Mouse (Mus musculus) lung, embryonic 16.5 days (tissue): ENCODE results near the gene Dync1i2. TPM values are rescaled to one million over a fixed set of nuclear protein-coding genes. Genes with fewer than 3 reads are reported as not detected.
A peak's percentile ranks its signal among the peaks of the same experiment; 100 is the strongest.

Source experiments
- ATAC-seq: fragments of 200-750 bp; cut with Nextera tagmentation; 2 replicates; pipeline ENCODE4 v1.8.0; 2017; ENCODE audit warnings: low read depth, mild to moderate bottlenecking, moderate library complexity
- H3K27ac ChIP-seq: fragments of 300-500 bp; sonication (generic); 2 replicates; pipeline ENCODE4 v1.5.1; 2014; ENCODE audit warnings: mild to moderate bottlenecking, control low read depth, low read length
- H3K27me3 ChIP-seq: fragments of 300-500 bp; sonication (generic); 2 replicates; pipeline ENCODE4 v1.6.1; 2014; ENCODE audit warnings: low read depth, low read length, mixed read lengths; ENCODE audit not compliant: control insufficient read depth, insufficient read depth
- H3K36me3 ChIP-seq: fragments of 300-500 bp; sonication (generic); 2 replicates; pipeline ENCODE4 v1.6.1; 2014; ENCODE audit warnings: low read length; ENCODE audit not compliant: control insufficient read depth, insufficient read depth
- H3K4me1 ChIP-seq: fragments of 300-500 bp; sonication (generic); replicated peaks from 2 replicates; pipeline ENCODE4 v1.6.1; 2014; ENCODE audit warnings: low read length, mixed read lengths; ENCODE audit not compliant: control insufficient read depth, insufficient read depth
- H3K4me2 ChIP-seq: fragments of 300-500 bp; sonication (generic); 2 replicates; pipeline ENCODE4 v1.6.1; 2014; ENCODE audit warnings: low read depth, low read length, control low read depth
- H3K4me3 ChIP-seq: fragments of 300-500 bp; sonication (generic); 2 replicates; pipeline ENCODE4 v1.5.1; 2014; ENCODE audit warnings: mild to moderate bottlenecking, low read length, control low read depth
- H3K9ac ChIP-seq: fragments of 300-500 bp; sonication (generic); 2 replicates; pipeline ENCODE4 v1.6.1; 2014; ENCODE audit warnings: low read length, control low read depth
- H3K9me3 ChIP-seq: fragments of 300-500 bp; sonication (generic); 2 replicates; pipeline ENCODE4 v1.6.1; 2016; ENCODE audit warnings: low read length; ENCODE audit not compliant: control insufficient read depth
- WGBS: fragments of 180-500 bp; shearing (Covaris S2); extraction: QIAGEN DNeasy Blood & Tissue Kit; methylation state at CpG from one replicate; pipeline ENCODE4 v1.1.7; 2014; 5-methylcytosine and 5-hydroxymethylcytosine counted together
- polyA plus RNA-seq: library from polyadenylated mRNA; unstranded; fragments of >200 nt; fragmentation: Nextera tagmentation; extraction: Ambion mirVana; gene quantifications from 2 replicates; pipeline ENCODE4 v1.2.1, GENCODE M21; 2015

The Dync1i2 gene
- polyA plus RNA-seq, 1 experiment from 2014 or later, result 104 TPM

DNA sequence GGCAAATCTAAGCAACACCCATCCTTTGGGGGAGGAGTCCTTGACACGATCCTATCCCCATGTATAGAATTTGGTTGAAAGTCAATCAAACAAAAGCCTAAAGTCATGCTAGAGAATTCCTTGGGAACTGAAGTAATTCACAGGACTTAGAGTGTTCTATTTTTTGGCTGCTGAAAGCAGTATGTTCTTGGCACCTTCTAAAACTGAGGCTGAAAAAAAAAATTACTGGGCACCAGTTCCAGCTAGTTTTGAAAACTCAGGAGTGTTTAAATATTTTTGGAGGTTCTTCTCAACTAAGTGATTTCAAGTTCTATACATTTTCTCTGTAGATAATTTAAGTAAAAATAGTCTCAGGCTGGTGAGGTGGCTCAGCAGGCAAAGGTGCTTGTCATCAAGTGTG, 86.0 kb downstream of the Dync1i2 start:
- Histone ChIP-seq H3K27ac (no peak overlapping the region), H3K36me3 (no peaks in the 10 kb centered on the region), H3K9me3 (no peaks in the 10 kb centered on the region), H3K4me1 (no peaks in the 10 kb centered on the region), H3K4me2 (no peak overlapping the region), H3K27me3 (no peaks in the 10 kb centered on the region), H3K4me3 (no peak overlapping the region), H3K9ac (no peak overlapping the region)
- no peak for ATAC-seq
- 45% methylated on average over 1 of the region's 1 CpGs for WGBS

DNA sequence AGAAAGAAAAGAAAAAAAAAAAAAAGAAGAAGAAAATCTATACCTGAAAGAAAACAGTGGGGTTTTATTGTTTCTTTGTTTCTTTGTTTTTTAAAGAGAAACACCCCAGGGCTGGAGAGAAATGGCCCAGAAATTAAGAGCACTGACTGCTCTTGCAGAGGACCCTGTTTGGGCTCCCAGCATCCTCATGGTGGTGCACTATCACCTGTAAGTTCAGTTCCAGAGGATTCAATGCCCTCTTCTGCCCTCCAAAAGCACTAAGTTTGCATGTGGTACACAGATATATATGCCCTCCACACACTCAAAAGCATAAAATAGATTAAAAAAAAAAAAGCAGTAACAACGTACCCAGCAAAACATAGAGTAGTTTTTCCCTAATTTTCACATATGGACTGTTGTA, 87.2 kb downstream of the Dync1i2 start:
- whole genome bisulfite sequencing, result 90% methylated on average over 1 of the region's 1 CpGs
- no peak for ATAC-seq
- no peak overlapping the region for H3K9ac ChIP-seq

DNA sequence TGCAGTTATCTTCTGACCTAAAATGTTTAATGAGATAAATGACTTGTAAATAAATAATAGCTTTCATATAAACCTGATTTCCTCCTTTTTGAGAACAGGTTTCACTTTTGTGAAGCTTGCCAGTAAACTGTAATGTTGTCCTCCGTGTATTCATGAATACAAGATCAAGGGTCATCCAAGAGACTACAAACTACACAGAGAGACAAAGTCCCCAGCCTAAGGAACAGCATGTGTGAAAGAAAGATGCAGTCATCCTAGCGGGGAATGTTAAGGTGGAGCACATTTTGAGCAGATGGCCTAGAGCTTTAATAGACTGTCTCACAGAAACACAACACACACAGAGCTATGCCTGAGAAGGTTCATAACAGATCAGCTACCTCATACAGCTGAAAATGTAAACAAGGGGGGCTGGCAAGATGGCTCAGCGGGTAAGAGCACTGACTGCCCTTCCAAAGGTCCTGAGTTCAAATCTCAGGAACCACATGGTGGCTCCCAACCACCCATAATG, 90.7 kb downstream of the Dync1i2 start:
- Histone ChIP-seq H3K36me3 (0 out of 2 replicates have a peak, but pooled peaks cover 2% of the 10 kb centered on the region), H3K4me2 (no peak overlapping the region), H3K9me3 (no peaks in the 10 kb centered on the region), H3K4me3 (no peak overlapping the region), H3K4me1 (peaks cover 18% of the 10 kb centered on the region), H3K27ac (no peak overlapping the region), H3K9ac (no peak overlapping the region), H3K27me3 (no peaks in the 10 kb centered on the region)
- no peak for ATAC-seq
- WGBS, result 65% methylated on average over 3 of the region's 3 CpGs

More for the DNA sequence above, 87.2 kb downstream of the Dync1i2 start:
- Histone ChIP-seq H3K9me3 (no peaks in the 10 kb centered on the region), H3K4me2 (no peak overlapping the region), H3K27me3 (no peaks in the 10 kb centered on the region), H3K4me3 (no peak overlapping the region), H3K36me3 (no peaks in the 10 kb centered on the region), H3K4me1 (0 out of 2 replicates have a peak, but pooled peaks cover 5% of the 10 kb centered on the region), H3K27ac (no peak overlapping the region)

DNA sequence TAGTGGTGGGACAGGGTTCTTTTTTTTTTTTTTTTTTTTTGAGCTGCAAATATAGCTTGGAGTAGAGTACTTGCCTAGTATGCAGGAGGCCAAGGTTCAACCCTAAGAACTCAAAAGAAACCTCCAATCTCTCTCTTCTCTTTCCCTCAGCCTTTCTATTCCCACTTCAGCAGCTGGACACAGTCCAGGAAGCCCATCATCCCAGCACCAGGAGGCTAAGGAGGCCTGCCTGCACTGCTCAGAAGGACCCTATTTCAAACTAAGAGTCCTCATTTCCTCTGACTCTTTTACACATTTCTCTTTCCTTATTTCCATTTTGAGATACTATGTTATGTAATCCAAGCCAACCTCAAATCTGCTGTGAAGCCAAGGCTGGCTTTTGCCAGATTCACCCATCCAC, 91.7 kb downstream of the Dync1i2 start:
- Histone ChIP-seq H3K36me3 (0 out of 2 replicates have a peak, but pooled peaks cover 2% of the 10 kb centered on the region), H3K9me3 (no peaks in the 10 kb centered on the region), H3K4me1 (peaks cover 18% of the 10 kb centered on the region), H3K9ac (no peak overlapping the region), H3K27ac (peak overlapping the region; percentile 61), H3K27me3 (no peaks in the 10 kb centered on the region), H3K4me2 (no peak overlapping the region), H3K4me3 (no peak overlapping the region)
- peak; percentile 92 for ATAC-seq

- no peaks in the 10 kb centered on the region for H3K27me3 ChIP-seq
- H3K4me2 ChIP-seq, result no peak overlapping the region
- H3K9ac ChIP-seq, result no peak overlapping the region
- H3K4me3 ChIP-seq, result no peak overlapping the region
- H3K36me3 ChIP-seq, result 0 out of 2 replicates have a peak, but pooled peaks cover 4% of the 10 kb centered on the region
- no peaks in the 10 kb centered on the region for H3K9me3 ChIP-seq
- WGBS, result 30% methylated on average over 3 of the region's 3 CpGs
- H3K27ac ChIP-seq, result peak overlapping the region; percentile 31
- ATAC-seq, result peak; percentile 70; the same call in 1 of the 2 replicates
- H3K4me1 ChIP-seq, result peaks cover 18% of the 10 kb centered on the region
Measured at GRCm38 (mm10) chr2:71304821-71305220, 93.3 kb downstream of the Dync1i2 start.

- Histone ChIP-seq H3K9me3 (no peaks in the 10 kb centered on the region), H3K9ac (no peak overlapping the region), H3K4me3 (no peak overlapping the region), H3K27ac (no peak overlapping the region), H3K4me1 (peaks cover 18% of the 10 kb centered on the region), H3K27me3 (no peaks in the 10 kb centered on the region), H3K4me2 (no peak overlapping the region), H3K36me3 (0 out of 2 replicates have a peak, but pooled peaks cover 4% of the 10 kb centered on the region)
- no peak for ATAC-seq
Measured at GRCm38 (mm10) chr2:71306357-71306756, 94.9 kb downstream of the Dync1i2 start.

DNA sequence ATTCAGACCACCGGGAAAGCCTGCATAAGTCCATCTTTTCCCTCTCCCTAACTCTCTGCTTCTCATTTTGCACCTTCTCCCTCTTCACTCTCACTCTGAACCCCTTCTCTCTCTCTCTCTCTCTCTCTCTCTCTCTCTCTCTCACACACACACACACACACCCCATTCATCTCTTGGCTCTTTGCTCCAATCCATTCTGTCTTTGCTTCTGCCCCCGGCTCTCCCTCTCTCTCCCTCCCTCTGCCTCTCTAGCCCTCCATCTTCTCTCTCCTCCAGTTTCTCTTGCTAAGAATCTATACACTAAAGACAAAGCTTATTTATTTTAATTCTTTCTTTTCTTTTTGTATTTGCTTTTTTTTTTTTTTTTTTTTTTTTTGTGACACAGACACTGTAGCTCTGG, 98.2 kb downstream of the Dync1i2 start:
- no peak overlapping the region for H3K4me3 ChIP-seq
- WGBS, result 57% methylated on average over 2 of the region's 2 CpGs

GRCm38 (mm10) chr2:71312067-71312466, 100.6 kb downstream of the Dync1i2 start:
- ATAC-seq, result no peak
- Histone ChIP-seq H3K4me3 (no peak overlapping the region), H3K9ac (no peak overlapping the region), H3K4me2 (no peak overlapping the region), H3K36me3 (peaks cover 2% of the 10 kb centered on the region; the same call in 1 of the 2 replicates), H3K4me1 (0 out of 2 replicates have a peak, but pooled peaks cover 3% of the 10 kb centered on the region), H3K27me3 (no peaks in the 10 kb centered on the region), H3K9me3 (no peaks in the 10 kb centered on the region), H3K27ac (no peak overlapping the region)
- 53% methylated on average over 10 of the region's 10 CpGs for WGBS

More for the DNA sequence above, 98.2 kb downstream of the Dync1i2 start:
- Histone ChIP-seq H3K4me1 (peaks cover 10% of the 10 kb centered on the region), H3K4me2 (no peak overlapping the region), H3K27ac (no peak overlapping the region), H3K27me3 (no peaks in the 10 kb centered on the region), H3K9me3 (no peaks in the 10 kb centered on the region), H3K9ac (no peak overlapping the region), H3K36me3 (peaks cover 4% of the 10 kb centered on the region; the same call in 1 of the 2 replicates)
- no peak for ATAC-seq
